Mouse (Mus musculus) erythroid progenitor cell, adult 5-6 weeks (primary cell): ENCODE results near the gene Atg9b. TPM values are rescaled to one million over a fixed set of nuclear protein-coding genes. Genes with fewer than 3 reads are reported as not detected.
"Not testable (repeated sequence)": the region's sequence is repeated elsewhere in the genome, so short reads cannot be mapped to it uniquely, and the experiment has no call there.

ENCODE experiments used
- ATAC-seq: replicated peaks from 2 replicates; pipeline ENCODE4 v1.8.0; 2016; ENCODE audit warnings: moderate number of reproducible peaks, mild to moderate bottlenecking, moderate TSS enrichment, inconsistent platforms; ENCODE audit not compliant: poor library complexity, low FRiP score, severe bottlenecking
- total RNA-seq, 2 experiments: library from RNA; stranded (forward) in 1 of 2; stranded (reverse) in 1 of 2; fragments of 150-400 nt in 1 of 2; fragments of 186-747, 209-891 nt in 1 of 2; gene quantifications; 2 replicates each; pipeline versions ENCODE4 v1.2.3 to v1.2.4; 2015 to 2017; ENCODE audit warnings: low replicate concordance in 2 of 2

The Atg9b gene
- total RNA-seq, 2 experiments from 2014 or later: not detected

GRCm38 (mm10) chr5:24409466-24409865, 17.5 kb upstream of the Atg9b start:
- no peak for ATAC-seq

- ATAC-seq: no peak
Measured at GRCm38 (mm10) chr5:24408651-24409050, 16.7 kb upstream of the Atg9b start.

- ATAC-seq: no peak
Measured at GRCm38 (mm10) chr5:24405389-24405876, 13.5 kb upstream of the Atg9b start.

GRCm38 (mm10) chr5:24404594-24405360, 12.8 kb upstream of the Atg9b start:
- ATAC-seq: 0 out of 2 replicates have a peak, but pooled peaks have one; percentile 60

GRCm38 (mm10) chr5:24401969-24402368, 10.0 kb upstream of the Atg9b start:
- no peak for ATAC-seq

- no peak for ATAC-seq
Measured at GRCm38 (mm10) chr5:24400911-24401605, 9.1 kb upstream of the Atg9b start.

- ATAC-seq: no peak
Measured at GRCm38 (mm10) chr5:24400362-24400761, 8.4 kb upstream of the Atg9b start.

GRCm38 (mm10) chr5:24399686-24400085, 7.7 kb upstream of the Atg9b start:
- ATAC-seq: no peak

GRCm38 (mm10) chr5:24396254-24396653, 4.3 kb upstream of the Atg9b start:
- ATAC-seq: not testable (repeated sequence)

- peak; percentile 93 for ATAC-seq
Measured at GRCm38 (mm10) chr5:24394165-24394894, 2.4 kb upstream of the Atg9b start.

GRCm38 (mm10) chr5:24393392-24393997, 1.6 kb upstream of the Atg9b start, which contains the start of gene Abcb8:
Gene Abcb8 (plus strand): TSS chr5:24393663.
- ATAC-seq: peak; percentile 66

- no peak for ATAC-seq
Measured at GRCm38 (mm10) chr5:24392724-24393123, 781 bp upstream of the Atg9b start.

- ATAC-seq: no peak
Measured at GRCm38 (mm10) chr5:24389658-24390020, 2.3 kb downstream of the Atg9b start.

GRCm38 (mm10) chr5:24389011-24389657, 2.8 kb downstream of the Atg9b start:
- no peak for ATAC-seq

- no peak for ATAC-seq
Measured at GRCm38 (mm10) chr5:24388246-24388915, 3.6 kb downstream of the Atg9b start.

- ATAC-seq: no peak
Measured at GRCm38 (mm10) chr5:24387264-24388241, 4.4 kb downstream of the Atg9b start.

GRCm38 (mm10) chr5:24385887-24386550, 5.9 kb downstream of the Atg9b start:
- no peak for ATAC-seq
